Mouse (Mus musculus) embryonic fibroblast, embryonic 13.5 days (primary cell): Measurements from ENCODE around the gene Gps2. TPM values are rescaled to one million over a fixed set of nuclear protein-coding genes. Genes with fewer than 3 reads are reported as not detected.

Experiments used
- H3K27ac ChIP-seq: 2 replicates; pipeline ENCODE4 v1.5.1; 2012; ENCODE audit warnings: low read length, control low read depth, inconsistent platforms; ENCODE audit not compliant: insufficient read depth
- H3K4me1 ChIP-seq: 2 replicates; pipeline ENCODE4 v1.6.1; 2011; ENCODE audit warnings: low read length; ENCODE audit not compliant: control insufficient read depth, insufficient read depth
- H3K4me3 ChIP-seq: 2 replicates; pipeline ENCODE4 v1.5.1; 2011; ENCODE audit warnings: mild to moderate bottlenecking, control low read depth, low read length; ENCODE audit not compliant: insufficient read depth
- CTCF ChIP-seq: IDR thresholded peaks from 2 replicates; pipeline ENCODE4 v1.5.1; 2011; ENCODE audit warnings: mild to moderate bottlenecking, control low read depth, low read length, moderate library complexity, borderline replicate concordance; ENCODE audit not compliant: insufficient read depth
- POLR2A ChIP-seq: IDR thresholded peaks from 2 replicates; pipeline ENCODE4 v1.6.1; 2011; ENCODE audit warnings: low read depth, mild to moderate bottlenecking, control low read depth, low read length, moderate library complexity
- polyA plus RNA-seq: library from polyadenylated mRNA; stranded (reverse); fragments of >200 nt; gene quantifications from 2 replicates; pipeline ENCODE4 v1.2.4, GENCODE M21; 2011; ENCODE audit warnings: low read depth; ENCODE audit not compliant: missing spikeins, insufficient read length

Gps2 gene
- polyA plus RNA-seq, 1 experiment: 27.8 TPM

- TF ChIP-seq CTCF: no peak
- no peak for TF ChIP-seq POLR2A
- H3K4me3 ChIP-seq: peak within 1 kb of the TSS; percentile 80
- no peaks in the 10 kb centered on the region; the same call in 1 of the 2 replicates for H3K4me1 ChIP-seq
- H3K27ac ChIP-seq: peak within 1 kb of the TSS; percentile 96
These were observed 35.8 kb upstream of the Gps2 start, which contains the start of gene Tmem95 for GRCm38 (mm10) chr11:69877878-69878277. TSS of gene Tmem95 (minus strand) at chr11:69878018.

- H3K27ac ChIP-seq: peak overlapping the region; percentile 96
- H3K4me3 ChIP-seq: peak overlapping the region; percentile 80
- no peaks in the 10 kb centered on the region; the same call in 1 of the 2 replicates for H3K4me1 ChIP-seq
- TF ChIP-seq CTCF (no peak), POLR2A (peak; percentile 52; the same call in 1 of the 2 replicates)
These were observed 35.3 kb upstream of the Gps2 start for GRCm38 (mm10) chr11:69878399-69878798.

- Histone ChIP-seq H3K4me1 (no peaks in the 10 kb centered on the region; the same call in 1 of the 2 replicates), H3K27ac (peak overlapping the region; percentile 96), H3K4me3 (peak overlapping the region; percentile 80)
- TF ChIP-seq CTCF (no peak), POLR2A (no peak)
These were observed 34.7 kb upstream of the Gps2 start for GRCm38 (mm10) chr11:69878952-69879351.

DNA sequence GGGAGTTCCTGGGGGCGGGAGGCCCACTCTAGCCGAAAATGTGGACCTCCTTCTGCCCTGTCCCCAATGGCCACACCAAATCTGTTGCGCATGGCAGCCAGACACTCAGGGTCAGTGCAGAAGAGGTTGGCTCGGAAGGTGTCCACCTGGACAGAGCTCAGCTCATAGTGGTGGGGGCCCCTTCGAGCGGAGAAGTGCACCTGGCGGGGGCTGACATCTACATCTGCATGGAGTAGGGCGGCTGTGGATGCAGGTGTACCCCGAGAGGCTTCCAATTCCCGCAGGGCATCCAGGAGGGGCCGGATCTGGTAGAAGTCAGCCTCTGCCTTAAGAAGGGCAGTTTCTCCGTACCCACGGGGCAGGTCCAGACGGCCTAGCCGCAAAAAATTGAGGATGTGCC is 34.0 kb upstream of the Gps2 start:
- peak overlapping the region; percentile 96 for H3K27ac ChIP-seq
- TF ChIP-seq CTCF (no peak), POLR2A (0 out of 2 replicates have a peak, but pooled peaks have one; percentile 4)
- H3K4me1 ChIP-seq: no peaks in the 10 kb centered on the region; the same call in 1 of the 2 replicates
- H3K4me3 ChIP-seq: peak overlapping the region; percentile 80

GRCm38 (mm10) chr11:69880506-69880852 is 33.2 kb upstream of the Gps2 start:
- peak overlapping the region; percentile 96 for H3K27ac ChIP-seq
- H3K4me1 ChIP-seq: no peaks in the 10 kb centered on the region; the same call in 1 of the 2 replicates
- H3K4me3 ChIP-seq: peak overlapping the region; percentile 80
- TF ChIP-seq CTCF (peak; percentile 63; the same call in 1 of the 2 replicates), POLR2A (no peak)

GRCm38 (mm10) chr11:69880853-69881603 is 32.7 kb upstream of the Gps2 start, which contains the start of gene Kctd11:
TSS of gene Kctd11 (minus strand) at chr11:69881406.
- H3K4me1 ChIP-seq: no peaks in the 10 kb centered on the region; the same call in 1 of the 2 replicates
- peak; percentile 88 for TF ChIP-seq POLR2A
- TF ChIP-seq CTCF: no peak
- peak within 1 kb of the TSS; percentile 96 for H3K27ac ChIP-seq
- peak within 1 kb of the TSS; percentile 80 for H3K4me3 ChIP-seq

GRCm38 (mm10) chr11:69881787-69882670 is 31.7 kb upstream of the Gps2 start:
- peak overlapping the region; percentile 96 for H3K27ac ChIP-seq
- peak overlapping the region; percentile 80 for H3K4me3 ChIP-seq
- TF ChIP-seq CTCF (no peak), POLR2A (no peak)
- H3K4me1 ChIP-seq: no peaks in the 10 kb centered on the region; the same call in 1 of the 2 replicates

GRCm38 (mm10) chr11:69883066-69883465 is 30.6 kb upstream of the Gps2 start:
- no peak for TF ChIP-seq CTCF
- TF ChIP-seq POLR2A: no peak
- H3K4me1 ChIP-seq: no peaks in the 10 kb centered on the region
- no peak overlapping the region for H3K27ac ChIP-seq
- H3K4me3 ChIP-seq: no peak overlapping the region

GRCm38 (mm10) chr11:69883527-69884151 is 30.0 kb upstream of the Gps2 start:
- H3K4me3 ChIP-seq: no peak overlapping the region
- no peaks in the 10 kb centered on the region for H3K4me1 ChIP-seq
- no peak overlapping the region for H3K27ac ChIP-seq
- TF ChIP-seq CTCF (no peak), POLR2A (no peak)
